Mouse (Mus musculus): ENCODE results near the gene Sertad4.

- TF ChIP-seq CTCF (conservative IDR thresholded peaks at IDR 0.05; ENCODE audit: low read length) (peak; percentile 47), NANOG (IDR thresholded peaks at IDR 0.05; ENCODE audit: borderline replicate concordance, low read length) (no peak)
Measured at GRCm38 (mm10) chr1:192794957-192795745, 60.4 kb downstream of the Sertad4 start.
